In genomic region chr3:88208226-88208720, GRCm38 (mm10) we compare ENCODE assay signal across 17 mouse cellular contexts. TPM values are rescaled to one million over a fixed set of nuclear protein-coding genes. Genes with fewer than 3 reads are reported as not detected.
DNase-seq lines count a peak whose midpoint lies in the region; ATAC-seq lines count a peak whose summit lies in the region.
"Had no signal": no experiment of that assay in that cellular context is flagged by ENCODE, and none has a peak within 500 bp of the region (broad histone marks: within the 10 kb centered on the region; RNA-seq: fewer than 3 reads in every experiment).

No protein-coding gene starts in this region.

- ATAC-seq in forebrain, embryonic 14.5 days, result no peak
- no peak for ATAC-seq in midbrain, embryonic 11.5 days (ENCODE audit: low FRiP score)
- no peak for ATAC-seq in heart, embryonic 12.5 days (ENCODE audit: insufficient number of reproducible peaks, low FRiP score)
- ATAC-seq: intestine, postnatal 0 days had no signal

- WGBS in forebrain, embryonic 14.5 days, result 3% methylated on average over 3 of the region's 3 CpGs
- WGBS in midbrain, embryonic 11.5 days, result 2% methylated on average over 3 of the region's 3 CpGs
- 10% methylated on average over 3 of the region's 3 CpGs for WGBS in heart, embryonic 12.5 days

- no peaks in the 10 kb centered on the region for H3K9me3 ChIP-seq in forebrain, embryonic 14.5 days (replicated peaks; ENCODE audit: control insufficient read depth, low read length)
- no peaks in the 10 kb centered on the region for H3K9me3 ChIP-seq in midbrain, embryonic 11.5 days (ENCODE audit: control insufficient read depth, low read length)
- H3K9me3 ChIP-seq in heart, embryonic 12.5 days (replicated peaks), result no peaks in the 10 kb centered on the region
- H3K9me3 ChIP-seq: heart, embryonic 13.5 days; limb, embryonic 13.5 days; lung, embryonic 15.5 days had no signal

- H3K4me3 ChIP-seq in forebrain, embryonic 14.5 days (ENCODE audit: low read depth, low read length), result peak overlapping the region; percentile 86
- H3K4me3 ChIP-seq in midbrain, embryonic 11.5 days (ENCODE audit: low read depth, low read length), result peak overlapping the region; percentile 44
- no peak overlapping the region for H3K4me3 ChIP-seq in heart, embryonic 12.5 days
- H3K4me3 ChIP-seq: heart, embryonic 13.5 days; limb, embryonic 13.5 days; lung, embryonic 15.5 days had no signal

- H3K27me3 ChIP-seq in forebrain, embryonic 14.5 days (replicated peaks; ENCODE audit: control insufficient read depth, insufficient read depth, low read length), result no peaks in the 10 kb centered on the region
- H3K27me3 ChIP-seq in midbrain, embryonic 11.5 days (ENCODE audit: control insufficient read depth, insufficient read depth, low read length), result peaks cover 98% of the 10 kb centered on the region
- H3K27me3 ChIP-seq in heart, embryonic 12.5 days (replicated peaks), result peaks cover 98% of the 10 kb centered on the region

- H3K36me3 ChIP-seq in forebrain, embryonic 14.5 days (ENCODE audit: control insufficient read depth, insufficient read depth, low read length), result peaks cover 34% of the 10 kb centered on the region
- no peaks in the 10 kb centered on the region for H3K36me3 ChIP-seq in midbrain, embryonic 11.5 days (ENCODE audit: control insufficient read depth, insufficient read depth, low read length)
- no peaks in the 10 kb centered on the region for H3K36me3 ChIP-seq in heart, embryonic 12.5 days
- H3K36me3 ChIP-seq: heart, embryonic 13.5 days; limb, embryonic 13.5 days; lung, embryonic 15.5 days had no signal

- H3K9ac ChIP-seq in forebrain, embryonic 14.5 days (ENCODE audit: low read length), result peak overlapping the region; percentile 100
- peak overlapping the region; percentile 72 for H3K9ac ChIP-seq in midbrain, embryonic 11.5 days (ENCODE audit: low read length)
- H3K9ac ChIP-seq in heart, embryonic 12.5 days, result no peak overlapping the region
- H3K9ac ChIP-seq: heart, embryonic 13.5 days; limb, embryonic 13.5 days; lung, embryonic 15.5 days had no signal

- DNase-seq in Muller cell, postnatal 12 days (ENCODE audit: inconsistent ontology term), result peak; percentile 28
- DNase-seq in cerebellum, adult 8-10 months, result peak; percentile 26
- DNase-seq in forebrain, embryonic 14.5 days (ENCODE audit: low spot score), result peak; percentile 43
- peak; percentile 93 for DNase-seq in midbrain, embryonic 11.5 days (ENCODE audit: low spot score, missing footprints)
- no peak for DNase-seq in adrenal gland, adult 18-20 months (ENCODE audit: low spot score in 2 of 2)
- no peak for DNase-seq in B cell, adult 2 months
- no peak for DNase-seq in lung, adult 18-20 months
- DNase-seq: embryo, embryonic 11 days; right cerebral cortex, adult 18-20 months had no signal

- H3K27ac ChIP-seq in forebrain, embryonic 14.5 days (ENCODE audit: low read depth, low read length), result peak overlapping the region; percentile 100
- H3K27ac ChIP-seq in midbrain, embryonic 11.5 days (ENCODE audit: low read depth, low read length), result no peak overlapping the region
- no peak overlapping the region for H3K27ac ChIP-seq in heart, embryonic 12.5 days (ENCODE audit: poor library complexity, severe bottlenecking)
- H3K27ac ChIP-seq: heart, embryonic 13.5 days; limb, embryonic 13.5 days; lung, embryonic 15.5 days had no signal

- H3K4me2 ChIP-seq in forebrain, embryonic 14.5 days (ENCODE audit: low read length), result peak overlapping the region; percentile 98
- H3K4me2 ChIP-seq in midbrain, embryonic 11.5 days, result peak overlapping the region; percentile 44
- no peak overlapping the region for H3K4me2 ChIP-seq in heart, embryonic 12.5 days
- H3K4me2 ChIP-seq: heart, embryonic 13.5 days; limb, embryonic 13.5 days; lung, embryonic 15.5 days had no signal

- peaks cover 31% of the 10 kb centered on the region for H3K4me1 ChIP-seq in forebrain, embryonic 14.5 days (ENCODE audit: control insufficient read depth, insufficient read depth, low read length)
- peaks cover 34% of the 10 kb centered on the region for H3K4me1 ChIP-seq in midbrain, embryonic 11.5 days (ENCODE audit: control insufficient read depth, insufficient read depth, low read length)
- no peaks in the 10 kb centered on the region for H3K4me1 ChIP-seq in heart, embryonic 12.5 days (replicated peaks)
- H3K4me1 ChIP-seq: heart, embryonic 13.5 days; lung, embryonic 15.5 days had no signal

RNA-seq across cellular contexts. Expression of gene Rhbg, which starts 46.2 kb away (rescaled TPM):
- polyA plus RNA-seq in forebrain, embryonic 14.5 days (2014; fragmentation: Nextera tagmentation; extraction: Ambion mirVana), result 0.25 TPM in 1 of 2 replicates, not detected in the other
- polyA plus RNA-seq in midbrain, embryonic 11.5 days (2014; fragmentation: Nextera tagmentation; extraction: Ambion mirVana), result 0.15 TPM in 1 of 2 replicates, not detected in the other
- total RNA-seq in adrenal gland, adult 18-20 months (2021), result 10 to 100 TPM; 11.2 to 17.8 TPM
- polyA plus RNA-seq in heart, embryonic 12.5 days (2016; fragmentation: Nextera tagmentation; extraction: Ambion mirVana), result 0.19 TPM in 1 of 2 replicates, not detected in the other
- total RNA-seq: layer of hippocampus, adult 8-10 months; monocyte, adult 5-6 weeks had no signal
- polyA plus RNA-seq: frontal cortex, adult 2 months had no signal

Comparison
In these comparisons a context has a peak if more than half of its experiments do, and no peak if none do; other contexts are left out.
1. DNase-seq: peak in Muller cell, postnatal 12 days (single experiment), cerebellum, adult 8-10 months (single experiment), forebrain, embryonic 14.5 days (single experiment) and midbrain, embryonic 11.5 days (single experiment); none in adrenal gland, adult 18-20 months (0 of 2), B cell, adult 2 months (0 of 2) and lung, adult 18-20 months (0 of 2).